Mouse (Mus musculus): Measurements from ENCODE around the gene Acot7.

DNA sequence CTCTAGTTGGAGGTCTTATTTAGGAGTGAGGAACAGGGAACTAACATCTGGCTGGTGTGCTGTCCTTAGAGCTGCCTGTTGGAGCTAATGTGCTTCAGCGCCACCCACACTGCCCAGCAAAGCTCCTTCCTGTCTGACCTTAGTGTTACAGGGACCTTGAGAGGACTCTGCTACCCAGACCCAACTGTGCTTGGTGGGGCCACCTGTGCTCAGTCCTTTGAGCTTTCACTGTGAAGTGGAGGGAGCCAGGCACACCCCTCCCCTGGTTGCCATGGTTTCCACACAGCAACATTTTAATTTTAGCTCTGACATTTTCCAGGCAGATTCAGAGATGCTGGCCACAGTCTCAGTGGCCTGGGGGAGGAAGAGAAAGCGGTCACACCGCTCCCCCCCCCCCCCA is 25.0 kb downstream of the Acot7 start:
- TF ChIP-seq GATA1 (IDR thresholded peaks at IDR 0.05; ENCODE audit: low read length) (no peak), TAL1 (IDR thresholded peaks at IDR 0.05; ENCODE audit: low read length) (no peak)
